Mouse (Mus musculus) heart, embryonic 13.5 days (tissue): ENCODE measurements around the gene Lama4. TPM values are rescaled to one million over a fixed set of nuclear protein-coding genes. Genes with fewer than 3 reads are reported as not detected.

Experiments
- ATAC-seq: fragments of 200-750 bp; cut with Nextera tagmentation; 2 replicates; pipeline ENCODE4 v1.8.0; 2017; ENCODE audit warnings: moderate TSS enrichment; ENCODE audit not compliant: insufficient number of reproducible peaks, low FRiP score, low TSS enrichment; ENCODE audit errors: extremely low read depth
- H3K27ac ChIP-seq: fragments of 300-500 bp; sonication (generic); replicated peaks from 2 replicates; pipeline ENCODE4 v1.5.1; 2015; ENCODE audit warnings: moderate library complexity, mild to moderate bottlenecking, inconsistent platforms
- H3K27me3 ChIP-seq: fragments of 300-500 bp; sonication (generic); replicated peaks from 2 replicates; pipeline ENCODE4 v1.6.1; 2015; ENCODE audit warnings: mild to moderate bottlenecking, inconsistent platforms
- H3K36me3 ChIP-seq: fragments of 300-500 bp; sonication (generic); 2 replicates; pipeline ENCODE4 v1.6.1; 2015; ENCODE audit warnings: mild to moderate bottlenecking, inconsistent platforms
- H3K4me1 ChIP-seq: fragments of 300-500 bp; sonication (generic); 2 replicates; pipeline ENCODE4 v1.6.1; 2015; ENCODE audit warnings: inconsistent platforms
- H3K4me2 ChIP-seq: fragments of 300-500 bp; sonication (generic); 2 replicates; pipeline ENCODE4 v1.6.1; 2015; ENCODE audit warnings: inconsistent platforms, mild to moderate bottlenecking, moderate library complexity
- H3K4me3 ChIP-seq: fragments of 300-500 bp; sonication (generic); 2 replicates; pipeline ENCODE4 v1.5.1; 2015; ENCODE audit warnings: moderate library complexity, mild to moderate bottlenecking, inconsistent platforms
- H3K9ac ChIP-seq: fragments of 300-500 bp; sonication (generic); 2 replicates; pipeline ENCODE4 v1.6.1; 2015; ENCODE audit warnings: inconsistent platforms, mild to moderate bottlenecking, moderate library complexity
- H3K9me3 ChIP-seq: fragments of 300-500 bp; sonication (generic); 2 replicates; pipeline ENCODE4 v1.6.1; 2016; ENCODE audit warnings: inconsistent platforms
- WGBS: fragments of 180-500 bp; shearing (Covaris S2); methylation state at CpG from one replicate; pipeline ENCODE4 v1.1.7; 2015; ENCODE audit warnings: mixed read lengths; 5-methylcytosine and 5-hydroxymethylcytosine counted together
- polyA plus RNA-seq: library from polyadenylated mRNA; unstranded; fragments of >200 nt; fragmentation: Nextera tagmentation; extraction: Ambion mirVana; gene quantifications from 2 replicates; pipeline ENCODE4 v1.2.1, GENCODE M21; 2015

The Lama4 gene
- polyA plus RNA-seq, 1 experiment from 2014 or later = 110 TPM

DNA sequence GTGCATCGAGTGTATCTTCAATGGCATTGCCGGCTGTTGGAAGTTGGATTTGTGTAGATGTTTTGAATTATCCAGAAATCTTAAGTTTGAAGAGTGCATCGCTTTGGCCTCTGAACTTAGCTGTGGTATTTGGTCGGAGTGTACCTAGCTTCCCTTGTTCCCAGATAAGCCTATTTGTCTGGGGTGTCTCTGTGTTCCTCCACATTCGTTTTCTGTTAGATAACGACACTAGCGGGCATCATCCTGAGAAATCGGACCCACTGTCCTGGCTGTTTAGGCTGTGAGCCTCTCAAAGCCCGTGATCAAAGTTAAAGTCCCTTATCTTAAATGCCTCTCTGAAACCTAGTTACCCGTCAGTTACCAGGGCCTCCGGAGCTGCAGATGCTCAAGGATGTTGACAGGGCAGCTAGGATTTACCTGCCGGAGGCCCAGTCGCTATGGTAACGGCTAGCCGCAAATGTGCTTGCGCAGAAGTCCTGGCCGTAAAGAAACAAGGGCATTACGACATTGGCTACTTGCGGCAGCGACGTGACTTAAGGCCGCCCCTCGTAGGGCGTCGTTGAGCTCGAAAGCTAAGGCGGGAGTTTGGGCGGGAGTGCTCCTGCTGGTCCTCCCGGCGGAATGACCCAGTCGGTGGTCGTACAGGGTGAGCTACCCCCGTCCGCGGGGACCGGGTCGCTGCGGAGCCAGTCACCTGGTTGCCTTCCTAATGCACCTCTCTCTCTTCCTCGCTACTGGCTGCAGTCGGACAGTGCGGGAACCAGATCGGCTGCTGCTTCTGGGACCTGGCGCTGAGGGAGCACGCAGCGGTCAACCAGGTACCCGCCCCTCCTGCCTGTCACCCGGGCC is 168.4 kb downstream of the Lama4 start, which contains the start of the genes Fam229b and Tube1:
TSS of gene Fam229b (minus strand) at position 453 of the 849 bp plus-strand sequence.
TSS of gene Tube1 (plus strand) at position 515 of the 849 bp plus-strand sequence.
- Histone ChIP-seq H3K27me3 (no peaks in the 10 kb centered on the region), H3K4me1 (peaks cover 11% of the 10 kb centered on the region), H3K4me3 (peak within 1 kb of the TSS; percentile 82), H3K9ac (peak within 1 kb of the TSS; percentile 88), H3K27ac (peak within 1 kb of the TSS; percentile 36; the same call in 1 of the 2 replicates), H3K9me3 (no peaks in the 10 kb centered on the region), H3K4me2 (peak within 1 kb of the TSS; percentile 91), H3K36me3 (peaks cover 18% of the 10 kb centered on the region)
- 3% methylated on average over 47 of the region's 47 CpGs for WGBS
- peak; percentile 70 for ATAC-seq

DNA sequence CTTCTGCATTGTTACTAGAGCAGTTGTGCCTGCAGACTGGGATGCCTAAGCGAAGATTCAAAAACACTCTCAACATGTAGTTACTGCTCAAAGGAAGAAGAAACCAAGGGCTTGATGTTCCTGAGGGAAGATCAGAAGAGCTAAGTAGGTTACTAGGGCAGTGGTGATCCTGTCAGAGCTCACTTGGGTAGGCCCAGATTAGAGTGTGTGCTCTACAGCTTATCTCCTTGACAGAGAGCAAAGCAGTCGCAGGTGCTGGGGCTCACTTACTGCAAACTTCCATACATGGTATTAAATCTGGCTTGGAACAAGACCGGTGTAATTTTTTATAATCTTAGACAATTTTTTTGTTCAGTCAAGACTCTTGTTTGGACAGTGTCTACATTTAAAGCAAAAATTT is 172.5 kb downstream of the Lama4 start:
- no peaks in the 10 kb centered on the region for H3K27me3 ChIP-seq
- no peaks in the 10 kb centered on the region for H3K9me3 ChIP-seq
- peaks cover 52% of the 10 kb centered on the region for H3K36me3 ChIP-seq
- no peak for ATAC-seq
- no peak overlapping the region for H3K4me3 ChIP-seq
- 74% methylated on average over 3 of the region's 3 CpGs for WGBS
- H3K4me1 ChIP-seq = peaks cover 11% of the 10 kb centered on the region
- H3K27ac ChIP-seq = no peak overlapping the region
- no peak overlapping the region for H3K4me2 ChIP-seq
- no peak overlapping the region for H3K9ac ChIP-seq

DNA sequence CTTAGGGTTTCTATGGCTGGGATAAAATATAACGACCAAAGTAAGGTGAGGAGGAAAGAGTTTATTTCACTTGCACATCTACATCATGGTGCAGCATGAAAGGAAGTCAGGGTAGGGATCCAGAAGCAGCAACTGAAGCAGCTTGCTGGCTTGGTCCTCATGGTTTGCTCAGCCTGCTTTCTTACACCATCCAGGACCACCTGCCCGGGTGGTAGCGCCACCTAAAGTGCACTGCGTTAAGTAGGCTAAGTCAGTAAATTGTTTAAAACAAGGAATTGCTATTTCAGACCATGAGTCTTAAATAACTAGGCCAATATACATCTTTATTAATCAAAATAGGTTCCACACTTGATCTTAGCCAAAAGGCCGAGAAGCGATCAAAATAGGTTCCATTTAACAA is 173.4 kb downstream of the Lama4 start:
- no peak overlapping the region for H3K9ac ChIP-seq
- H3K36me3 ChIP-seq = peaks cover 61% of the 10 kb centered on the region
- no peaks in the 10 kb centered on the region for H3K27me3 ChIP-seq
- no peak for ATAC-seq
- 78% methylated on average over 6 of the region's 6 CpGs for WGBS
- no peak overlapping the region for H3K4me3 ChIP-seq
- no peak overlapping the region for H3K4me2 ChIP-seq
- H3K4me1 ChIP-seq = peaks cover 7% of the 10 kb centered on the region
- H3K9me3 ChIP-seq = no peaks in the 10 kb centered on the region
- H3K27ac ChIP-seq = no peak overlapping the region

GRCm38 (mm10) chr10:39140843-39141242 is 175.5 kb downstream of the Lama4 start:
- no peaks in the 10 kb centered on the region for H3K27me3 ChIP-seq
- no peak overlapping the region for H3K4me2 ChIP-seq
- no peak overlapping the region for H3K27ac ChIP-seq
- no peak for ATAC-seq
- H3K9ac ChIP-seq = no peak overlapping the region
- no peak overlapping the region for H3K4me3 ChIP-seq
- H3K4me1 ChIP-seq = no peaks in the 10 kb centered on the region
- H3K9me3 ChIP-seq = no peaks in the 10 kb centered on the region
- WGBS = 87% methylated on average over 14 of the region's 14 CpGs
- peaks cover 81% of the 10 kb centered on the region for H3K36me3 ChIP-seq

- Histone ChIP-seq H3K4me1 (no peaks in the 10 kb centered on the region), H3K4me3 (no peak overlapping the region), H3K27ac (no peak overlapping the region), H3K27me3 (no peaks in the 10 kb centered on the region), H3K9me3 (no peaks in the 10 kb centered on the region), H3K4me2 (no peak overlapping the region), H3K36me3 (peaks cover 86% of the 10 kb centered on the region), H3K9ac (no peak overlapping the region)
- ATAC-seq = no peak
- 92% methylated on average over 2 of the region's 2 CpGs for WGBS
These were observed 176.1 kb downstream of the Lama4 start for GRCm38 (mm10) chr10:39141401-39141800.

DNA sequence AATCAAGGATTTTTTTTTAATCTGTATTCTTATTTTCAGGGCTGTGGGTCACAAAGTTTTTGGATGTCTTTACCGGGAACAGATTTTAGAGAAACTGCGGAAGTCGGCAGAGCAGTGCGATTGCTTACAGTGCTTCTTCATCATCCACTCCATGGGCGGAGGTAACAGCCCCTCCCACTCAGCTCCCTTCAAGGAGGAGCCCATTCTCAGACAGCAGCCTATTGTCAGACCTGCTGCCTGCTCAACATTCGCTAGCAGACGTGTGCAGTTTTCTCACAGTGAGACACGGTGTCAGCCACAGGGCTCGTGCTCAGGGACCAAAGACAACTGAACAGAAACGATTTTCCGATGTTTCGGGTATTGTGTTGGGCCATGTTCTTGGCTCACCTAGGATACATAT is 176.9 kb downstream of the Lama4 start:
- Histone ChIP-seq H3K4me3 (no peak overlapping the region), H3K27ac (no peak overlapping the region), H3K9me3 (no peaks in the 10 kb centered on the region), H3K9ac (no peak overlapping the region), H3K36me3 (peaks cover 89% of the 10 kb centered on the region), H3K4me1 (no peaks in the 10 kb centered on the region), H3K27me3 (no peaks in the 10 kb centered on the region), H3K4me2 (no peak overlapping the region)
- 86% methylated on average over 12 of the region's 12 CpGs for WGBS
- no peak for ATAC-seq

- Histone ChIP-seq H3K4me1 (no peaks in the 10 kb centered on the region), H3K9me3 (no peaks in the 10 kb centered on the region), H3K4me2 (no peak overlapping the region), H3K27me3 (no peaks in the 10 kb centered on the region), H3K4me3 (no peak overlapping the region), H3K36me3 (no peaks in the 10 kb centered on the region), H3K9ac (no peak overlapping the region), H3K27ac (no peak overlapping the region)
- no peak for ATAC-seq
- 82% methylated on average over 5 of the region's 5 CpGs for WGBS
These were observed 191.4 kb downstream of the Lama4 start for GRCm38 (mm10) chr10:39156719-39157118.

- Histone ChIP-seq H3K4me2 (no peak overlapping the region), H3K9ac (no peak overlapping the region), H3K4me3 (no peak overlapping the region), H3K36me3 (no peaks in the 10 kb centered on the region), H3K4me1 (no peaks in the 10 kb centered on the region), H3K9me3 (no peaks in the 10 kb centered on the region), H3K27ac (no peak overlapping the region), H3K27me3 (no peaks in the 10 kb centered on the region)
- ATAC-seq = no peak
- 88% methylated on average over 1 of the region's 1 CpGs for WGBS
These were observed 192.0 kb downstream of the Lama4 start for GRCm38 (mm10) chr10:39157321-39157720.

GRCm38 (mm10) chr10:39158306-39158705 is 193.0 kb downstream of the Lama4 start:
- no peak for ATAC-seq
- whole genome bisulfite sequencing = 48% methylated on average over 12 of the region's 12 CpGs
- no peaks in the 10 kb centered on the region for H3K36me3 ChIP-seq

More at GRCm38 (mm10) chr10:39158306-39158705, 193.0 kb downstream of the Lama4 start:
- no peak overlapping the region for H3K9ac ChIP-seq
- no peaks in the 10 kb centered on the region for H3K27me3 ChIP-seq
- H3K4me3 ChIP-seq = no peak overlapping the region
- H3K4me1 ChIP-seq = peaks cover 4% of the 10 kb centered on the region
- no peak overlapping the region for H3K4me2 ChIP-seq
- H3K9me3 ChIP-seq = no peaks in the 10 kb centered on the region
- H3K27ac ChIP-seq = no peak overlapping the region

Other genes starting within 250 kb of the Lama4 start
- not detected in 2 replicates for gene Rfpl4b, start 143.7 kb upstream of the Lama4 start, polyA plus RNA-seq
- gene Fam229b, start 168.4 kb downstream of the Lama4 start, polyA plus RNA-seq = 8.7 and 9.6 TPM in 2 replicates
- 8.6 and 10.1 TPM in 2 replicates for gene Tube1, start 168.5 kb downstream of the Lama4 start, polyA plus RNA-seq
- 0.19 TPM in 1 of 2 replicates, not detected in the other for gene Ccn6, start 198.3 kb downstream of the Lama4 start, polyA plus RNA-seq